Mouse (Mus musculus) hindbrain, embryonic 10.5 days (tissue): ENCODE data around the gene Fbxl17. TPM values are rescaled to one million over a fixed set of nuclear protein-coding genes. Genes with fewer than 3 reads are reported as not detected.

Source experiments
- DNase-seq: peaks from one replicate; pipeline ENCODE4 v3.0.0-alpha.2; 2017; ENCODE audit warnings: low spot score
- H3K27ac ChIP-seq: fragments of 300-500 bp; sonication (generic); 2 replicates; pipeline ENCODE4 v1.5.1; 2016; ENCODE audit warnings: mild to moderate bottlenecking, moderate library complexity
- H3K27me3 ChIP-seq: fragments of 300-500 bp; sonication (generic); 2 replicates; pipeline ENCODE4 v1.6.1; 2016; ENCODE audit warnings: mild to moderate bottlenecking; ENCODE audit not compliant: poor library complexity, insufficient read depth, severe bottlenecking
- H3K36me3 ChIP-seq: fragments of 300-500 bp; sonication (generic); 2 replicates; pipeline ENCODE4 v1.6.1; 2016; ENCODE audit warnings: mild to moderate bottlenecking, moderate library complexity
- H3K4me1 ChIP-seq: fragments of 300-500 bp; sonication (generic); replicated peaks from 2 replicates; pipeline ENCODE4 v1.6.1; 2016; ENCODE audit warnings: mild to moderate bottlenecking
- H3K4me3 ChIP-seq: fragments of 300-500 bp; sonication (generic); 2 replicates; pipeline ENCODE4 v1.5.1; 2016; ENCODE audit warnings: mild to moderate bottlenecking, moderate library complexity
- H3K9me3 ChIP-seq: fragments of 300-500 bp; sonication (generic); 2 replicates; pipeline ENCODE4 v1.6.1; 2016; ENCODE audit warnings: mild to moderate bottlenecking, moderate library complexity
- WGBS: fragments of 180-500 bp; shearing (Covaris S2); methylation state at CpG from one replicate; pipeline ENCODE4 v1.1.7; 2016; 5-methylcytosine and 5-hydroxymethylcytosine counted together
- polyA plus RNA-seq: library from polyadenylated mRNA; unstranded; fragments of >200 nt; fragmentation: Nextera tagmentation; extraction: Ambion mirVana; gene quantifications from 2 replicates; pipeline ENCODE4 v1.2.1, GENCODE M21; 2016

Gene Fbxl17
- polyA plus RNA-seq, 1 experiment from 2014 or later, result 3.7 TPM

GRCm38 (mm10) chr17:63176411-63176810 is 323.4 kb downstream of the Fbxl17 start:
- DNase-seq, result no peak
- Histone ChIP-seq H3K4me3 (no peak overlapping the region), H3K36me3 (no peaks in the 10 kb centered on the region), H3K4me1 (peaks cover 27% of the 10 kb centered on the region), H3K27ac (no peak overlapping the region), H3K27me3 (no peaks in the 10 kb centered on the region; the same call in 1 of the 2 replicates), H3K9me3 (no peaks in the 10 kb centered on the region)
- 60% methylated on average over 5 of the region's 5 CpGs for WGBS

- Histone ChIP-seq H3K36me3 (no peaks in the 10 kb centered on the region), H3K27me3 (no peaks in the 10 kb centered on the region; the same call in 1 of the 2 replicates)
Observed at GRCm38 (mm10) chr17:63172697-63173096, 327.1 kb downstream of the Fbxl17 start.

DNA sequence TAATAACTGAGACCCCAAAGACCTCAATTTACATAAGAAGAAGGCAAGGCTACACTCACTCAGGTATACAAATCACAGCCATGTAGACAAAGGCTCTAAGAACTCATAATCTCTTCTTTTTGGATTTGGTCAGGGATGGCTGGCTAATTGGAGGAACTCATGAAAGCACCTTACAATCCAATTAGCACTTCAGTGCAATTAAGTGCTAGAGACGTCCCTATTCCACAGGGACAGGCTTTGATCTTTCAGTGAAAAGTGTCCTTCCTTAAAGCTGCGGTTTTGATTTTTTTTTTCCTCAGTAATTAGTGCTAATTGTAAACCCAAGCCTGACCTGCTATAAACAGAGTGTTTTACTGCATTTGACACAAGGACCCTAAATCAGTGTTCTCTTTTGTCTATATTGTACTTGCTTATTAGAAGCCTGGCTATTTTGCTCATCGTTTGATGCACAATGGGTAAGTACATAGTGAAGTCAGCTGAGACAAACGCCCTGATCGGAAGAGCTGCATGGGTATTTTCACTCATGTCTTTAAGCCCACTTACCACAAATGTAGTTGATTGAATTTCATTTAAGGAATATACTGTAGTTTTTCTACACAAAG is 327.8 kb downstream of the Fbxl17 start:
- no peaks in the 10 kb centered on the region for H3K36me3 ChIP-seq
- H3K4me1 ChIP-seq, result peaks cover 37% of the 10 kb centered on the region
- H3K27me3 ChIP-seq, result no peaks in the 10 kb centered on the region; the same call in 1 of the 2 replicates
- DNase-seq, result no peak
- no peaks in the 10 kb centered on the region for H3K9me3 ChIP-seq
- no peak overlapping the region for H3K4me3 ChIP-seq
- 33% methylated on average over 5 of the region's 5 CpGs for WGBS
- no peak overlapping the region for H3K27ac ChIP-seq

More at GRCm38 (mm10) chr17:63172697-63173096, 327.1 kb downstream of the Fbxl17 start:
- Histone ChIP-seq H3K27ac (no peak overlapping the region), H3K9me3 (no peaks in the 10 kb centered on the region), H3K4me3 (no peak overlapping the region), H3K4me1 (peaks cover 32% of the 10 kb centered on the region)
- WGBS, result 51% methylated on average over 1 of the region's 1 CpGs
- no peak for DNase-seq

DNA sequence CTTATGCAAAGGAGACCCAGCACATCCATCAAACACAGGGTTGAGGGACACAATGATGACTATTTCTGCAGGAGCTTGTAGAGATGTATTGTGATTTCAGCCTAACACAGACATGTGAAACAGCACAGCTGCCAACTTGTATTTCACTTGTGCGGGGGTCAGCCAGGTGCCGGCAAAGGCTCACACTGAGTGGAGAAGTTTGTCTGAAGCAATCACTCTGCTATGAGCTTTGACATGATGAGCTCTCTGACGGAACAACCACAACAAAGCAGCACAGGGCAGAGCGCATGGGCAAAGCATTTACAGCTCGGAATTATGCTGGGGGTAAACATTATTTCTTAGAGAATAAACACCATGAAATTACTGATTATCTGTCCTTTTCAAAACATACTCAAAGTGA is 328.6 kb downstream of the Fbxl17 start:
- H3K27me3 ChIP-seq, result no peaks in the 10 kb centered on the region; the same call in 1 of the 2 replicates
- WGBS, result 52% methylated on average over 5 of the region's 5 CpGs
- H3K36me3 ChIP-seq, result no peaks in the 10 kb centered on the region
- DNase-seq, result no peak
- no peaks in the 10 kb centered on the region for H3K9me3 ChIP-seq
- peaks cover 34% of the 10 kb centered on the region for H3K4me1 ChIP-seq
- H3K4me3 ChIP-seq, result no peak overlapping the region
- H3K27ac ChIP-seq, result no peak overlapping the region

- Histone ChIP-seq H3K4me3 (no peak overlapping the region), H3K27ac (no peak overlapping the region), H3K27me3 (no peaks in the 10 kb centered on the region), H3K36me3 (no peaks in the 10 kb centered on the region), H3K9me3 (no peaks in the 10 kb centered on the region), H3K4me1 (peaks cover 25% of the 10 kb centered on the region)
- DNase-seq, result no peak
- WGBS, result 84% methylated on average over 5 of the region's 5 CpGs
Observed at GRCm38 (mm10) chr17:63168019-63168788, 331.6 kb downstream of the Fbxl17 start.

DNA sequence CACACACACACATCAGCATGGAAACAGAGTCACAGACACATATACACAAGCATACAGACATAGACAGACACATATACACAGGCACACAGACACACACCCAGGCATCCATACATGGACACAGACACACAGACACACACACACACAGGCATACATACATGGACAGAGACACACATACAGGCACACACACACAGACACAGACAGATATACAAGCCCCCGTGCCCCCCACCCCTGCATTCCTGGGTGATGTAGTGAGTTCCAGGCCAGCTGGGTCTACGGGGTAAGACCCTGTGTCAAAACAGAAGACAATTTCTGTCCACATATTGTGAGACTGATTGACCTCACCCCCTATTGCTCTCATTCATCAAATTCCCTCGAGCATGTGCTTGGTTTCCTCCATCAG is 332.6 kb downstream of the Fbxl17 start:
- no peak overlapping the region for H3K27ac ChIP-seq
- H3K9me3 ChIP-seq, result no peaks in the 10 kb centered on the region
- H3K36me3 ChIP-seq, result no peaks in the 10 kb centered on the region
- no peak for DNase-seq
- 69% methylated on average over 3 of the region's 3 CpGs for WGBS
- no peak overlapping the region for H3K4me3 ChIP-seq
- H3K4me1 ChIP-seq, result peaks cover 18% of the 10 kb centered on the region
- no peaks in the 10 kb centered on the region for H3K27me3 ChIP-seq

DNA sequence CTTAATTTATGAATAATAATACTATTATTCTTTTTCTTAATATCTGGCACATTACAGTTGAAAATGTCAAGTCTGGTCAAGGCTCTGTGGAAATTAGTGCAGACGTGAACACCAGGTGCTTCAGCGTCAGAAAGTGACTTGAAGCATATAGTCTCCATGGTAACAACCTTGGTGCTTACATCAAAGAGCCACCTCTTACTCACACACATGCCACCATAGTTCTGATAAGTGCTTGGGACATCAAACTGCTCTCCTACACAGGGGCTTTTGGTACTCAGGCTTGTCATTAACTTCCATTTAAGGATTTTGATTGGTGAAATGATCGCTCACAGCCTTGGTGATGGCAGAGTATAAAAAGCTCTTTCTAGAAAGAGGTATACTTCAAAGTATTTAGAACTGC is 333.1 kb downstream of the Fbxl17 start:
- DNase-seq, result no peak
- Histone ChIP-seq H3K27ac (no peak overlapping the region), H3K4me1 (peaks cover 12% of the 10 kb centered on the region), H3K27me3 (no peaks in the 10 kb centered on the region), H3K9me3 (no peaks in the 10 kb centered on the region), H3K36me3 (no peaks in the 10 kb centered on the region), H3K4me3 (no peak overlapping the region)
- WGBS, result 90% methylated on average over 3 of the region's 3 CpGs

GRCm38 (mm10) chr17:63165847-63166246 is 334.0 kb downstream of the Fbxl17 start:
- no peaks in the 10 kb centered on the region for H3K9me3 ChIP-seq
- H3K36me3 ChIP-seq, result no peaks in the 10 kb centered on the region
- peaks cover 5% of the 10 kb centered on the region; the same call in 1 of the 2 replicates for H3K4me1 ChIP-seq
- no peaks in the 10 kb centered on the region for H3K27me3 ChIP-seq
- no peak overlapping the region for H3K4me3 ChIP-seq
- WGBS, result 73% methylated on average over 13 of the region's 13 CpGs
- no peak for DNase-seq
- no peak overlapping the region for H3K27ac ChIP-seq

- Histone ChIP-seq H3K27me3 (peaks cover 11% of the 10 kb centered on the region), H3K4me3 (no peak overlapping the region), H3K4me1 (peaks cover 19% of the 10 kb centered on the region), H3K27ac (no peak overlapping the region), H3K9me3 (no peaks in the 10 kb centered on the region), H3K36me3 (no peaks in the 10 kb centered on the region)
- 90% methylated on average over 1 of the region's 1 CpGs for whole genome bisulfite sequencing
- no peak for DNase-seq
Observed at GRCm38 (mm10) chr17:63164289-63164688, 335.5 kb downstream of the Fbxl17 start.

GRCm38 (mm10) chr17:63161953-63162352 is 337.9 kb downstream of the Fbxl17 start:
- Histone ChIP-seq H3K27ac (no peak overlapping the region), H3K36me3 (no peaks in the 10 kb centered on the region), H3K27me3 (peaks cover 11% of the 10 kb centered on the region), H3K9me3 (no peaks in the 10 kb centered on the region), H3K4me1 (peaks cover 37% of the 10 kb centered on the region), H3K4me3 (no peak overlapping the region)
- DNase-seq, result no peak
- 88% methylated on average over 5 of the region's 5 CpGs for WGBS

GRCm38 (mm10) chr17:63159196-63159595 is 340.6 kb downstream of the Fbxl17 start:
- Histone ChIP-seq H3K36me3 (no peaks in the 10 kb centered on the region), H3K9me3 (no peaks in the 10 kb centered on the region), H3K4me3 (no peak overlapping the region), H3K27ac (no peak overlapping the region), H3K4me1 (peaks cover 43% of the 10 kb centered on the region), H3K27me3 (peaks cover 11% of the 10 kb centered on the region)
- no peak for DNase-seq
- WGBS, result 61% methylated on average over 7 of the region's 7 CpGs

- peaks cover 43% of the 10 kb centered on the region for H3K4me1 ChIP-seq
- H3K36me3 ChIP-seq, result no peaks in the 10 kb centered on the region
- peak overlapping the region; percentile 45 for H3K27ac ChIP-seq
- peaks cover 11% of the 10 kb centered on the region for H3K27me3 ChIP-seq
- H3K9me3 ChIP-seq, result no peaks in the 10 kb centered on the region
- 65% methylated on average over 3 of the region's 3 CpGs for WGBS
- no peak overlapping the region for H3K4me3 ChIP-seq
- no peak for DNase-seq
Observed at GRCm38 (mm10) chr17:63158436-63158835, 341.4 kb downstream of the Fbxl17 start.

- DNase-seq, result peak; percentile 53
- peak overlapping the region; percentile 45; the same call in 1 of the 2 replicates for H3K27ac ChIP-seq
- peaks cover 43% of the 10 kb centered on the region for H3K4me1 ChIP-seq
- H3K4me3 ChIP-seq, result no peak overlapping the region
- WGBS, result 21% methylated on average over 6 of the region's 6 CpGs
- H3K27me3 ChIP-seq, result peaks cover 11% of the 10 kb centered on the region
- H3K9me3 ChIP-seq, result no peaks in the 10 kb centered on the region
- no peaks in the 10 kb centered on the region for H3K36me3 ChIP-seq
Observed at GRCm38 (mm10) chr17:63157906-63158305, 341.9 kb downstream of the Fbxl17 start.
